Mouse (Mus musculus) liver, embryonic 11.5 days (tissue): ENCODE data around the gene Dido1. TPM values are rescaled to one million over a fixed set of nuclear protein-coding genes. Genes with fewer than 3 reads are reported as not detected.
A peak's percentile ranks its signal among the peaks of the same experiment; 100 is the strongest.

Experiments
- ATAC-seq: fragments of 200-750 bp; cut with Nextera tagmentation; replicated peaks from 2 replicates; pipeline ENCODE4 v1.8.0; 2017; ENCODE audit warnings: moderate number of reproducible peaks, mild to moderate bottlenecking, moderate TSS enrichment, moderate library complexity; ENCODE audit not compliant: low FRiP score
- DNase-seq: peaks from one replicate; pipeline ENCODE4 v3.0.0-alpha.2; 2017; ENCODE audit warnings: low spot score
- H3K27ac ChIP-seq: fragments of 300-500 bp; sonication (generic); 2 replicates; pipeline ENCODE4 v1.5.1; 2014; ENCODE audit warnings: mild to moderate bottlenecking, low read depth, low read length, control low read depth
- H3K27me3 ChIP-seq: fragments of 300-500 bp; sonication (generic); replicated peaks from 2 replicates; pipeline ENCODE4 v1.6.1; 2014; ENCODE audit warnings: low read length, mixed read lengths; ENCODE audit not compliant: control insufficient read depth, insufficient read depth
- H3K36me3 ChIP-seq: fragments of 300-500 bp; sonication (generic); 2 replicates; pipeline ENCODE4 v1.6.1; 2014; ENCODE audit warnings: mild to moderate bottlenecking, low read length, moderate library complexity, mixed read lengths; ENCODE audit not compliant: control insufficient read depth, insufficient read depth
- H3K4me1 ChIP-seq: fragments of 300-500 bp; sonication (generic); replicated peaks from 2 replicates; pipeline ENCODE4 v1.6.1; 2014; ENCODE audit warnings: low read length, mixed read lengths; ENCODE audit not compliant: control insufficient read depth, insufficient read depth
- H3K4me2 ChIP-seq: fragments of 300-500 bp; sonication (generic); 2 replicates; pipeline ENCODE4 v1.6.1; 2014; ENCODE audit warnings: mild to moderate bottlenecking, control low read depth, moderate library complexity
- H3K4me3 ChIP-seq: fragments of 300-500 bp; sonication (generic); 2 replicates; pipeline ENCODE4 v1.5.1; 2014; ENCODE audit warnings: low read depth, low read length, control low read depth
- H3K9ac ChIP-seq: fragments of 300-500 bp; sonication (generic); 2 replicates; pipeline ENCODE4 v1.6.1; 2014; ENCODE audit warnings: low read depth, low read length, control low read depth
- H3K9me3 ChIP-seq: fragments of 300-500 bp; sonication (generic); 2 replicates; pipeline ENCODE4 v1.6.1; 2016; ENCODE audit warnings: low read length, inconsistent platforms, mixed read lengths; ENCODE audit not compliant: control insufficient read depth
- WGBS: fragments of 180-500 bp; shearing (Covaris S2); extraction: QIAGEN DNeasy Blood & Tissue Kit; methylation state at CpG from one replicate; pipeline ENCODE4 v1.1.7; 2014; 5-methylcytosine and 5-hydroxymethylcytosine counted together
- polyA plus RNA-seq: library from polyadenylated mRNA; unstranded; fragments of >200 nt; fragmentation: Nextera tagmentation; extraction: Ambion mirVana; gene quantifications from 2 replicates; pipeline ENCODE4 v1.2.1, GENCODE M21; 2014

Dido1 gene
- polyA plus RNA-seq, 1 experiment from 2014 or later, result 29.8 TPM

DNA sequence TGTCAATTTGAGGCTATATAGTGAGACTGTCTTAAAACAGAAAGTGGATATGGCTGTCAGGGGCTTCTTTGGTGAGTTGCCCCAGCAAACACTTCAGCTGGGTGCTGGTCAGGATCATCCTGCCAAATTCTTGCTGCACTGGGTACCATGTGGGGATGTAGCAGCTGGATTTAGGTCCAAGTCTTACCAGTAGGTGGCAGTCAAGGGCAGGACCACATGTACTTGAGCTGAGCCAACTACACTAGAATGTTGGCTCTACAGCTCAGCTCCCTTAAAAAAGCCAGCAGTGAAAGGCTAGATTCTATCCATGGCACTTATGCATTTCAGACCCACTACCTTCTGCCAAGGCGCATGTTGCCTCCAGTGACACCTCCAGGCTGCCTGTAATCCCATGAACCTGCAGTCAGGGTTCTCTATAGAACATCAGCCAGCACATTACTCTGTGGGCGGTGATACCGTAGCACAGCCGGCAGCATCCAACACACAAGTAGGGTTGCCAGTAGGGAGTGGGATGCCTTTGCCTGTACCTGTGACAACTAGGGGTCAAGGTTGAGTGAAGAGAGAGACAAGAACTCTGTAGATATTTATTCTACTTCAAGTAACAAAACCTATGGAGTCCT, 52.3 kb downstream of the Dido1 start:
- H3K4me3 ChIP-seq, result no peak overlapping the region
- no peaks in the 10 kb centered on the region for H3K27me3 ChIP-seq
- 74% methylated on average over 4 of the region's 4 CpGs for WGBS
- no peak overlapping the region for H3K27ac ChIP-seq
- no peak overlapping the region for H3K4me2 ChIP-seq
- no peaks in the 10 kb centered on the region for H3K9me3 ChIP-seq
- H3K4me1 ChIP-seq, result no peaks in the 10 kb centered on the region; the same call in 1 of the 2 replicates
- DNase-seq (peak; percentile 46), ATAC-seq (peak; percentile 67; the same call in 1 of the 2 replicates)
- H3K36me3 ChIP-seq, result peaks cover 10% of the 10 kb centered on the region
- H3K9ac ChIP-seq, result no peak overlapping the region

DNA sequence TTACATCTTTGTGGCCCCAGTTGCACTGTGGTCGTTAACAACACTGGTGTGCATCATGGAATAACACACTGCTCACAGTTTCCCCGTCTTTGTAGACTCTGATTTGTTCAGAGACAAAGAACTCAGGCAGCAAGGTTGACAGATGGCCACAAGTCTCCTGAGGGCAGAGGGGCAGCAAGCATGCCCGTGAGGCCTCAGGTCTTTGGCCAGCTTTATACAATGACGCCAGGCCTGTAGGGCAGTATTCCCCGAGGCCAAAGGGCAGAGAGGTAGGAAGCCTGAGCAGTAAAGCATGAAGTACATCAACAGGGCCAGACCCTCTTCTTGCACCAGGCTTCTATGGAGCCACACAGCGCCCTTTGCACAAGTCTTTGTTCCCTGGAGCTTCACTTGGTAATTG, 54.6 kb downstream of the Dido1 start:
- no peaks in the 10 kb centered on the region for H3K36me3 ChIP-seq
- WGBS, result 68% methylated on average over 6 of the region's 6 CpGs
- H3K4me1 ChIP-seq, result no peaks in the 10 kb centered on the region; the same call in 1 of the 2 replicates
- H3K9ac ChIP-seq, result no peak overlapping the region
- no peak for ATAC-seq
- H3K27ac ChIP-seq, result no peak overlapping the region
- no peak for DNase-seq
- H3K4me2 ChIP-seq, result no peak overlapping the region
- no peaks in the 10 kb centered on the region for H3K9me3 ChIP-seq
- H3K27me3 ChIP-seq, result no peaks in the 10 kb centered on the region
- no peak overlapping the region for H3K4me3 ChIP-seq

DNA sequence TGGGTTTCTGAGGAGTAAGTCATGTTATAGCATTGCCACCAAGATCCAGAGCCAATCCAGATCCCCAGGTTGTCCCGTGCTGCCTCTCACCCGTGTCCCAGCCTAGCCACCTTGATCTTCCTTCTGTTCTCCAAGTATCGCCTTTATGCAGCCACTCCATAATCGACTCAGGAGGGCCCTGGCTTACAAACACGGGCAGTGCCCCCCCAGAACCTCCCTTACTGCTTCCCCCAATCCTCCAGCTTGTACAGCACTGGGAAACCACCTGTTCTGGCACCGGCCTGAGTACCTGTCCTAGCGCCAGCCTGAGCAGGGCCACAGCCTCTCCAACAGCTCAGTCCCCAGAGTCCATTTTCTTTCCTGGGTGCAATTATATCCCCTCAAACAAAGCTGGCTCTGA, 55.1 kb downstream of the Dido1 start:
- H3K27ac ChIP-seq, result no peak overlapping the region
- WGBS, result 76% methylated on average over 7 of the region's 7 CpGs
- no peak for ATAC-seq
- no peak overlapping the region for H3K9ac ChIP-seq
- no peaks in the 10 kb centered on the region for H3K9me3 ChIP-seq
- H3K4me1 ChIP-seq, result no peaks in the 10 kb centered on the region; the same call in 1 of the 2 replicates
- H3K4me3 ChIP-seq, result no peak overlapping the region
- H3K36me3 ChIP-seq, result no peaks in the 10 kb centered on the region
- no peak overlapping the region for H3K4me2 ChIP-seq
- H3K27me3 ChIP-seq, result no peaks in the 10 kb centered on the region
- no peak for DNase-seq

DNA sequence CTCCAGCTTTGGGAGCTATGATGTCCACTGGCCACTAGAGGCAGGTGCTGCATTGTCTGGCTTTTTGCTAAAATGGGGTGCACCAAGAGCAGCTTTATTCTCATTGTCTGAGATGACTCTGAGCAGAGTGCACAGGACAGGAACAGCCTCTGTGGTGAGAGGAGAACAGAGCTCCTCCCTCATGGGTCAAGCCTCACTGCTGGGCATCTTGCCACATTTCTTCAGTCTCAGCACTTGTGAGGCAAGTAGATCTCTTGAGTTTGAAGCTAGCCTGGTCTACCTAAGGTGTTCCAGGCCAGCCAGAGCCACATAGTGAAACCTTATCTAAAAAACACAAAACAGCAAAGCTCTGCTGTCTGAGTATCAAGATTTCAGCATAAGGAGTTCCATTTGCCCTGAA, 63.0 kb downstream of the Dido1 start:
- H3K9me3 ChIP-seq, result peaks cover 14% of the 10 kb centered on the region
- no peak overlapping the region for H3K4me2 ChIP-seq
- H3K4me3 ChIP-seq, result no peak overlapping the region
- no peaks in the 10 kb centered on the region for H3K36me3 ChIP-seq
- H3K4me1 ChIP-seq, result no peaks in the 10 kb centered on the region
- H3K27ac ChIP-seq, result no peak overlapping the region
- ATAC-seq, result no peak
- peaks cover 17% of the 10 kb centered on the region for H3K27me3 ChIP-seq
- H3K9ac ChIP-seq, result no peak overlapping the region
- no peak for DNase-seq

DNA sequence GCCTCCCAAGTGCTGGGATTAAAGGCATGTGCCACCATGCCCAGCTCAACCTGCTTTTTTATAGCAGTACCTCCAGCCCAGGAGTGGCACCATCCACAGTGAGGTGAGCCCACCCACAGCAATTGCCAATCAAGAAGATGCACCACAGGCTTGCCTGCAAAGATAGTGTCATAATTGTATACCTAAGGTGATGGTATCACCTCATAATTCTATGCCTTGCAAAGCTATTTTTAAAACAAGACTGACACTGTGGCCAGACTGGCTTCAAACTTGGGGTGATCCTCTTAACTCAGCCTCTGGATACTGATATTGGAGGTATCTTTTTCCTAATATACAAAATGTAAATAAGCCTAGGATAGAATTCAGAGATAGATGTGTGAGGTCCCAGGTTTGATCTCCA, 66.2 kb downstream of the Dido1 start:
- Histone ChIP-seq H3K27ac (no peak overlapping the region), H3K9ac (no peak overlapping the region), H3K4me3 (no peak overlapping the region), H3K36me3 (no peaks in the 10 kb centered on the region), H3K9me3 (peaks cover 14% of the 10 kb centered on the region), H3K4me2 (no peak overlapping the region), H3K4me1 (no peaks in the 10 kb centered on the region), H3K27me3 (peaks cover 41% of the 10 kb centered on the region)
- no peak for DNase-seq
- no peak for ATAC-seq

DNA sequence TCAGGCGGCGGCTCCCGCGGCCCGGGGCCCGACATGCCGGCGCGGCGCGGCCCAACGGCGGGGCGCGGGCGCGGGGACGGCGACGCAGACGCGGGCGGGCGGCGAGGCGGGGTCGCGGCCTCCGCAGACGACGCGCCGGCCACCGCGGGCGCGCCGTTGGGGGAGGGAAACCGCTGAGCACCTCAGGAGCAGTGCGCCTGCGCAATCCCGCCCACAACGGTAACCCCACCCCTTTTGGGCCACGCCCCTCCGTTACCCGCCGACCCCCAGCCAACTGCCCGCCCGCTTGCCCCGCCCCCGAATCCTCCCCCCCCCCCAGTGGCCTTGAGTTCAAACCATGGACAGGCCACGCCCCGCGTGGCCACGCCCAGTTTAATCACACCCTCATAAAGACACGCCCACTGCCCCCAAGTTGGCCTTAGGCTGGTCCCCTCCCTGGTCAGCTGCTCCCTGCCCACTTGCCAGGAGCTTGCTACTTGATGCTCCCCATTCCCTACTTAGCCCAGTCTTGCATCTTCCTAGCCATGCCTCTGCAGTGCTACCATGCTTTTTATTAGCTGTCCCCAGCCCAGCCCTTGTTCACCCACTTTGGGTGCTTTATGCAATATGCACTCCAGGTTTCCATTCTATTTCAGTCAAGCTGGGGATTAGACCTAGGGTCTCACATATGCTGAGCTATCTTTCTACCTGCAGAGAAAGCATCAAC, 67.1 kb downstream of the Dido1 start, which contains the start of gene Tcfl5:
Tcfl5 (minus strand) TSS at position 154 of the 706 bp plus-strand sequence.
- ATAC-seq (peak; percentile 7; the same call in 1 of the 2 replicates), DNase-seq (no peak)
- no peak within 1 kb of the TSS for H3K9ac ChIP-seq
- H3K27ac ChIP-seq, result no peak within 1 kb of the TSS
- no peaks in the 10 kb centered on the region for H3K36me3 ChIP-seq
- H3K27me3 ChIP-seq, result peaks cover 45% of the 10 kb centered on the region
- peaks cover 14% of the 10 kb centered on the region for H3K9me3 ChIP-seq
- H3K4me1 ChIP-seq, result no peaks in the 10 kb centered on the region
- H3K4me2 ChIP-seq, result peak within 1 kb of the TSS; percentile 45
- peak within 1 kb of the TSS; percentile 38 for H3K4me3 ChIP-seq
- WGBS, result 5% methylated on average over 38 of the region's 56 CpGs

DNA sequence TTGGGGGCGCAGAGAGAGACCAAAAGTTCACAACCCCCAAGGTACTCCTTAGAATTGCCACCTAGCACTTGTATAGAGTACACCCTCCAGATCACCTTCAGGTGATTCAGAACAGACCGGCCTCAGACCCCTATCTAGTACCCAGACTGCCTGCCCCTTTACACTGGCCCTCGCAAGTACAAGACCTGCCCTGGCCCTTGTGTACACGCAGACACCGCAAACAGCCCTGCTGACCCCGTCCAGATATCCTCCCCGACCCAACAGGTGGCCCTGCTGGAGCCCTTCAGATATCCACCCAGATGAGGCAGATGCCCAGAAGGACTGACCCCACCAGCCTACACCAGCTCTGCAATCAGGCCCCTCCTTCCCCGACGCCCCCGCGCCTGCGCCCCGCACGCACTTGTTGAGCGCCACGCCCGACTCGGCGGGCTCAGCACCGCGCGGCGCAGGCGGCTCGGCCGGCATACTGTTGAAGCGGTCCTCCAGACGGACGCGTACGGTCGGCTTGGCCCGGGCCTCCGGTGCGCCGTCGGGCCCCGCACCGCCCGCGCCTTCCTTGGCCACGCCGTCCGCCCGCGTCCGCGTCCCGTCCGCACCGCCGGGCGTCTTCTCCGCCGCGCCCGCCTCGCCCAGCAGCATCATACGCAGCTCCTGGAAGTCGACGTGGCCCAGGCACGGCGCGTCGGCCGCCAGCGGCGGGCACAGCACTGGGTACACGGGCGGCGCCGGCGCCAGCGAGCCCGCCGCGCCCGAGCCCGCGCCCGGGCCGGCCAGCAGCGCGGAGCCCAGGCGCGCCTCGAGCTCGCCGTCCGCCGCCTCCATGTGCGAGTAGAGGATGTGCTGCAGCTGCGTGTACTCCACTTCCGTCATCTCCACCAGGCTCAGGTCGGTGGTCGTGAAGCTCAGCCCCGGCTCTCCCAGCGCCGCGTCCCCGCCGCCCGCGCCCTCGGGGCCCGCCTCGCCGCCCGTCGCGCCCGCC, 67.9 kb downstream of the Dido1 start:
- ATAC-seq, result peak; percentile 36; the same call in 1 of the 2 replicates
- Histone ChIP-seq H3K27me3 (peaks cover 45% of the 10 kb centered on the region), H3K27ac (no peak overlapping the region), H3K4me3 (peak overlapping the region; percentile 38), H3K9ac (no peak overlapping the region), H3K36me3 (no peaks in the 10 kb centered on the region), H3K4me1 (no peaks in the 10 kb centered on the region), H3K4me2 (peak overlapping the region; percentile 45), H3K9me3 (peaks cover 14% of the 10 kb centered on the region)
- WGBS, result 4% methylated on average over 106 of the region's 112 CpGs
- DNase-seq, result no peak

DNA sequence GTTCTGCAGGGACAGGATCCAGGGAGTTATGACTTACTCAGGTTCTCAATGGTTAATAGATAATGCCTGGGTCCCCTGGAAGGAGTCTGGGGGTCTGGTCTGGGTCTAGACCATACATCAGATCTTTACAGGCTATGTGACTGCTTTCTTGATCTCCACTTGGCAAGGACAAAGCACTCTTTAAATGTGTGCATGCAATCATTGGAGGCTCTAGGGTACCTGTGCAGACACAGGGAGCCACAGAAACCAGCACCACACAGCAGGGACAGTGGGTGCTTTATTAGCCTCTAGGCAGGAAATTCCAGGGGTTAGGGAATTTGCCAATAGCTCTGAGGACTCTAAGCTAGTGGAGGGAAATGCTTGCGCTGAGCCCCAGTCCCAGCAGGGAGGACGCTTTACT, 97.9 kb downstream of the Dido1 start:
- Histone ChIP-seq H3K9me3 (no peaks in the 10 kb centered on the region), H3K4me3 (no peak overlapping the region), H3K9ac (no peak overlapping the region), H3K27ac (no peak overlapping the region), H3K4me1 (no peaks in the 10 kb centered on the region), H3K36me3 (no peaks in the 10 kb centered on the region), H3K4me2 (no peak overlapping the region), H3K27me3 (no peaks in the 10 kb centered on the region)
- WGBS, result 74% methylated on average over 2 of the region's 2 CpGs
- DNase-seq, result no peak
- no peak for ATAC-seq
